Mouse (Mus musculus): Measurements from ENCODE around the gene Plagl2.
"Not testable (repeated sequence)": the region's sequence is repeated elsewhere in the genome, so short reads cannot be mapped to it uniquely, and the experiment has no call there.

GRCm38 (mm10) chr2:153274200-153274918 lies 33.1 kb upstream of the Plagl2 start:
- not testable (repeated sequence) for TF ChIP-seq EP300 (IDR thresholded peaks at IDR 0.05; ENCODE audit: insufficient read depth, low read depth, low read length); CTCF (IDR thresholded peaks at IDR 0.05; ENCODE audit: low read depth, low read length)
